Mouse (Mus musculus) kidney, embryonic 14.5 days (tissue): Measurements from ENCODE around the gene Nedd4. TPM values are rescaled to one million over a fixed set of nuclear protein-coding genes. Genes with fewer than 3 reads are reported as not detected.

Experiments used
- ATAC-seq: fragments of 200-750 bp; cut with Nextera tagmentation; 2 replicates; pipeline ENCODE4 v1.8.0; 2017; ENCODE audit warnings: moderate number of reproducible peaks, mild to moderate bottlenecking, moderate TSS enrichment, moderate library complexity; ENCODE audit not compliant: low FRiP score, low TSS enrichment
- H3K27ac ChIP-seq: fragments of 300-500 bp; sonication (generic); 2 replicates; pipeline ENCODE4 v1.5.1; 2014; ENCODE audit warnings: low read depth, mild to moderate bottlenecking, low read length, moderate library complexity, mixed read lengths
- H3K27me3 ChIP-seq: fragments of 300-500 bp; sonication (generic); 2 replicates; pipeline ENCODE4 v1.6.1; 2014; ENCODE audit warnings: mild to moderate bottlenecking, low read length; ENCODE audit not compliant: control insufficient read depth, insufficient read depth
- H3K36me3 ChIP-seq: fragments of 300-500 bp; sonication (generic); 2 replicates; pipeline ENCODE4 v1.6.1; 2014; ENCODE audit warnings: low read length, mixed read lengths; ENCODE audit not compliant: control insufficient read depth, insufficient read depth
- H3K4me1 ChIP-seq: fragments of 300-500 bp; sonication (generic); 2 replicates; pipeline ENCODE4 v1.6.1; 2014; ENCODE audit warnings: low read length, mixed read lengths; ENCODE audit not compliant: control insufficient read depth, insufficient read depth
- H3K4me2 ChIP-seq: fragments of 300-500 bp; sonication (generic); replicated peaks from 2 replicates; pipeline ENCODE4 v1.6.1; 2014; ENCODE audit warnings: low read depth, mild to moderate bottlenecking, low read length
- H3K4me3 ChIP-seq: fragments of 300-500 bp; sonication (generic); 2 replicates; pipeline ENCODE4 v1.5.1; 2014; ENCODE audit warnings: mild to moderate bottlenecking, low read length
- H3K9ac ChIP-seq: fragments of 300-500 bp; sonication (generic); 2 replicates; pipeline ENCODE4 v1.6.1; 2014; ENCODE audit warnings: low read depth, mild to moderate bottlenecking, low read length, moderate library complexity
- H3K9me3 ChIP-seq: fragments of 300-500 bp; sonication (generic); 2 replicates; pipeline ENCODE4 v1.6.1; 2016; ENCODE audit warnings: low read length; ENCODE audit not compliant: control insufficient read depth
- WGBS: fragments of 180-500 bp; shearing (Covaris S2); extraction: QIAGEN DNeasy Blood & Tissue Kit; methylation state at CpG from one replicate; pipeline ENCODE4 v1.1.7; 2014; 5-methylcytosine and 5-hydroxymethylcytosine counted together
- polyA plus RNA-seq: library from polyadenylated mRNA; unstranded; fragments of >200 nt; fragmentation: Nextera tagmentation; extraction: Ambion mirVana; gene quantifications from 2 replicates; pipeline ENCODE4 v1.2.1, GENCODE M21; 2014

The Nedd4 gene
- polyA plus RNA-seq, 1 experiment from 2014 or later: 806 TPM

GRCm38 (mm10) chr9:72779733-72780132 lies 117.6 kb downstream of the Nedd4 start:
- Histone ChIP-seq H3K4me1 (peaks cover 20% of the 10 kb centered on the region), H3K4me3 (no peak overlapping the region), H3K36me3 (no peaks in the 10 kb centered on the region), H3K9me3 (no peaks in the 10 kb centered on the region), H3K4me2 (no peak overlapping the region), H3K27ac (no peak overlapping the region), H3K9ac (no peak overlapping the region), H3K27me3 (no peaks in the 10 kb centered on the region)
- WGBS: 14% methylated on average over 4 of the region's 4 CpGs
- ATAC-seq: no peak

GRCm38 (mm10) chr9:72780694-72781093 lies 118.5 kb downstream of the Nedd4 start:
- Histone ChIP-seq H3K4me1 (peaks cover 20% of the 10 kb centered on the region), H3K9me3 (no peaks in the 10 kb centered on the region), H3K4me3 (no peak overlapping the region), H3K4me2 (no peak overlapping the region), H3K27me3 (no peaks in the 10 kb centered on the region), H3K27ac (no peak overlapping the region; the same call in 1 of the 2 replicates), H3K36me3 (no peaks in the 10 kb centered on the region), H3K9ac (no peak overlapping the region)
- 29% methylated on average over 5 of the region's 5 CpGs for WGBS
- ATAC-seq: peak; percentile 37; the same call in 1 of the 2 replicates

- no peak overlapping the region for H3K27ac ChIP-seq
Measured at GRCm38 (mm10) chr9:72781466-72781865, 119.3 kb downstream of the Nedd4 start.

GRCm38 (mm10) chr9:72782121-72782520 lies 120.0 kb downstream of the Nedd4 start:
- Histone ChIP-seq H3K27ac (no peak overlapping the region), H3K4me3 (no peak overlapping the region), H3K36me3 (no peaks in the 10 kb centered on the region), H3K27me3 (no peaks in the 10 kb centered on the region), H3K9ac (no peak overlapping the region), H3K4me2 (no peak overlapping the region), H3K9me3 (no peaks in the 10 kb centered on the region), H3K4me1 (peaks cover 20% of the 10 kb centered on the region)
- no peak for ATAC-seq
- 30% methylated on average over 7 of the region's 8 CpGs for WGBS

More at GRCm38 (mm10) chr9:72781466-72781865, 119.3 kb downstream of the Nedd4 start:
- WGBS: 40% methylated on average over 4 of the region's 4 CpGs
- peaks cover 20% of the 10 kb centered on the region for H3K4me1 ChIP-seq
- no peaks in the 10 kb centered on the region for H3K9me3 ChIP-seq
- H3K4me2 ChIP-seq: no peak overlapping the region
- no peaks in the 10 kb centered on the region for H3K27me3 ChIP-seq
- H3K9ac ChIP-seq: no peak overlapping the region
- H3K4me3 ChIP-seq: no peak overlapping the region
- ATAC-seq: no peak
- H3K36me3 ChIP-seq: no peaks in the 10 kb centered on the region

- no peaks in the 10 kb centered on the region for H3K36me3 ChIP-seq
- peaks cover 7% of the 10 kb centered on the region; the same call in 1 of the 2 replicates for H3K4me1 ChIP-seq
- no peak overlapping the region for H3K4me2 ChIP-seq
- no peak overlapping the region for H3K27ac ChIP-seq
- no peak for ATAC-seq
- H3K27me3 ChIP-seq: no peaks in the 10 kb centered on the region
- H3K9me3 ChIP-seq: no peaks in the 10 kb centered on the region
- no peak overlapping the region for H3K4me3 ChIP-seq
- WGBS: 86% methylated on average over 1 of the region's 1 CpGs
- no peak overlapping the region for H3K9ac ChIP-seq
Measured at GRCm38 (mm10) chr9:72787732-72788131, 125.6 kb downstream of the Nedd4 start.

- no peak overlapping the region for H3K27ac ChIP-seq
- H3K9ac ChIP-seq: no peak overlapping the region
- no peaks in the 10 kb centered on the region for H3K27me3 ChIP-seq
- ATAC-seq: no peak; the same call in 1 of the 2 replicates
- 49% methylated on average over 14 of the region's 14 CpGs for WGBS
- no peaks in the 10 kb centered on the region for H3K9me3 ChIP-seq
- no peak overlapping the region for H3K4me3 ChIP-seq
- no peak overlapping the region for H3K4me2 ChIP-seq
- no peaks in the 10 kb centered on the region for H3K36me3 ChIP-seq
- peaks cover 7% of the 10 kb centered on the region; the same call in 1 of the 2 replicates for H3K4me1 ChIP-seq
Measured at GRCm38 (mm10) chr9:72790530-72791212, 128.5 kb downstream of the Nedd4 start.

- no peaks in the 10 kb centered on the region for H3K36me3 ChIP-seq
- H3K4me3 ChIP-seq: no peak overlapping the region
- 33% methylated on average over 10 of the region's 10 CpGs for WGBS
- ATAC-seq: no peak; the same call in 1 of the 2 replicates
- no peaks in the 10 kb centered on the region for H3K27me3 ChIP-seq
- H3K4me1 ChIP-seq: peaks cover 7% of the 10 kb centered on the region; the same call in 1 of the 2 replicates
- no peak overlapping the region for H3K27ac ChIP-seq
- H3K4me2 ChIP-seq: no peak overlapping the region; the same call in 1 of the 2 replicates
- H3K9ac ChIP-seq: no peak overlapping the region
- no peaks in the 10 kb centered on the region for H3K9me3 ChIP-seq
Measured at GRCm38 (mm10) chr9:72791213-72791582, 129.1 kb downstream of the Nedd4 start.

GRCm38 (mm10) chr9:72791681-72792080 lies 129.5 kb downstream of the Nedd4 start:
- Histone ChIP-seq H3K9me3 (no peaks in the 10 kb centered on the region), H3K4me3 (no peak overlapping the region), H3K27me3 (no peaks in the 10 kb centered on the region), H3K4me1 (peaks cover 7% of the 10 kb centered on the region; the same call in 1 of the 2 replicates), H3K27ac (no peak overlapping the region), H3K4me2 (no peak overlapping the region; the same call in 1 of the 2 replicates), H3K9ac (no peak overlapping the region), H3K36me3 (no peaks in the 10 kb centered on the region)
- no peak for ATAC-seq
- WGBS: 13% methylated on average over 6 of the region's 6 CpGs

- Histone ChIP-seq H3K9me3 (no peaks in the 10 kb centered on the region), H3K4me2 (no peak overlapping the region), H3K4me1 (peaks cover 7% of the 10 kb centered on the region; the same call in 1 of the 2 replicates), H3K36me3 (no peaks in the 10 kb centered on the region), H3K4me3 (no peak overlapping the region), H3K27ac (no peak overlapping the region), H3K27me3 (no peaks in the 10 kb centered on the region), H3K9ac (no peak overlapping the region)
- WGBS: 87% methylated on average over 3 of the region's 3 CpGs
- no peak for ATAC-seq
Measured at GRCm38 (mm10) chr9:72795243-72795642, 133.1 kb downstream of the Nedd4 start.
